Mouse (Mus musculus): ENCODE measurements around the gene Pbx3. TPM values are rescaled to one million over a fixed set of nuclear protein-coding genes. Genes with fewer than 3 reads are reported as not detected.

Pbx3 gene
- polyA plus RNA-seq, 1 experiment: 3.7 TPM

DNA sequence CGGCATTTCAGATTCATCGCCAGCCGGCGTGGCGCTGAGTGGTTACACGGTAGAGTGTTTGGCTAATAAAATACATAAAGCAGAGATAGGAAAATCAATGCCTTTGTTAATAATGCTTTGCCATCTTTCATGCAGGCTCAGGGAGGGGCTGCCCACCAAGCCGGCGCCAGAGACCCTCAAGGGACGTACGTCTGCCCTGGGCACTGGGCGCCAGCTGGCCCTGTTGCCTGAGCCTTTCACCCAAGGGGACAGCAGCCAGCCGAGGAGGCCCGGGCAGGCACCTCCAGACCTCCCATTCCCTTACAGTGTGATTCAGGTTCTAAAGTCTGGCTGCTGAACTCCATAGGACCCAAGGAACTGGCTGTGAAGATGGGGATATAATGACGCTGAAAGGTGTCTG, 225.5 kb downstream of the Pbx3 start:
- H3K27me3 ChIP-seq (ENCODE audit: control insufficient read depth): no peaks in the 10 kb centered on the region
- H3K36me3 ChIP-seq (ENCODE audit: control insufficient read depth): no peaks in the 10 kb centered on the region
- H3K4me3 ChIP-seq (replicated peaks): no peak overlapping the region
- H3K4me1 ChIP-seq (ENCODE audit: control insufficient read depth): no peaks in the 10 kb centered on the region
- no peaks in the 10 kb centered on the region for H3K9me3 ChIP-seq (ENCODE audit: control insufficient read depth, low read length)
- TF ChIP-seq GATA1 (IDR thresholded peaks at IDR 0.05; ENCODE audit: low read length): no peak
- no peak for TF ChIP-seq TAL1 (IDR thresholded peaks at IDR 0.05; ENCODE audit: low read length)

DNA sequence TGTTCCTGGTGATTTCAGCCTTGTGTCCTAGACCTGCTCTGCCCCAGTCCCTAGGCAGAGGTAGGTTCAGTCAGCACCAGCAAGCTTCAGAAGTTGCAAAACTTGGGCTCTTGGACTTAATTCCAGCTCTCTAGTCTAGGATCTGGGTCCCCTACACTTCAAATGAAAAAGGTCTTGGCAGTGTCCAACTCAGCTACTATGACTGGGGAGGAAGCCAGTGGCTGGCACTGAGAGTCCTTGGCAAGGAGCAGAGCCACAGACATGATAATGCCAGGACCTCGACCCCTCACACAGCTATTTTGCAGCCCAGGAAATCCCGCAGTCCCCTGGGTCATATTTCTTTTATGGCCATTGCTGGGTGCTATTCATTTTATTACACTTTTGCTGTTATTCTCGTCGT, 225.9 kb downstream of the Pbx3 start:
- no peak overlapping the region for H3K4me3 ChIP-seq (replicated peaks)
- H3K36me3 ChIP-seq (ENCODE audit: control insufficient read depth): no peaks in the 10 kb centered on the region
- H3K4me1 ChIP-seq (ENCODE audit: control insufficient read depth): no peaks in the 10 kb centered on the region
- no peak for TF ChIP-seq GATA1 (IDR thresholded peaks at IDR 0.05; ENCODE audit: low read length)
- H3K27me3 ChIP-seq (ENCODE audit: control insufficient read depth): no peaks in the 10 kb centered on the region
- H3K9me3 ChIP-seq (ENCODE audit: control insufficient read depth, low read length): no peaks in the 10 kb centered on the region

DNA sequence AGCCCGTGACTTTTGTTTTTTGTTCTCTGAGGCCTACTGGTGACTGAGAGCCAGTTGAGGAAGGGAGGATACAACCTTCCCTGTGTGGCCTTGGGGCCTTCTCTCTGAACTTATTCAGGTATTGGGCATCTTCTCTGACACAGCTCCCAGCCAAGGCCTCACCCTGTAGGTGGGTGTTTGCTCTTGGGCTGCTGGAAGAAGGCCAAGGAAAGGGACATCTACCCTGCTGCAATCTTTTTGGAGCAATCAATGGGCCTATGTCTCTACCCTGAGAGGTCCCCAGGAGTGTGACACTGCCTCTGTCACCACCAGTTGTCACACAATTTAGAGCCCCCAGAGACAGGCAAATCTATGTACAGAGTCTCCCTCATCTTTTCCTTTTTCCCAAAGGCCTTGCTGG, 226.5 kb downstream of the Pbx3 start:
- H3K9me3 ChIP-seq (ENCODE audit: control insufficient read depth, low read length): no peaks in the 10 kb centered on the region
- no peaks in the 10 kb centered on the region for H3K36me3 ChIP-seq (ENCODE audit: control insufficient read depth)
- H3K4me1 ChIP-seq (ENCODE audit: control insufficient read depth): no peaks in the 10 kb centered on the region
- TF ChIP-seq TAL1 (IDR thresholded peaks at IDR 0.05; ENCODE audit: low read length) (no peak), GATA1 (IDR thresholded peaks at IDR 0.05; ENCODE audit: low read length) (no peak)
- no peaks in the 10 kb centered on the region for H3K27me3 ChIP-seq (ENCODE audit: control insufficient read depth)
- no peak overlapping the region for H3K4me3 ChIP-seq (replicated peaks)

DNA sequence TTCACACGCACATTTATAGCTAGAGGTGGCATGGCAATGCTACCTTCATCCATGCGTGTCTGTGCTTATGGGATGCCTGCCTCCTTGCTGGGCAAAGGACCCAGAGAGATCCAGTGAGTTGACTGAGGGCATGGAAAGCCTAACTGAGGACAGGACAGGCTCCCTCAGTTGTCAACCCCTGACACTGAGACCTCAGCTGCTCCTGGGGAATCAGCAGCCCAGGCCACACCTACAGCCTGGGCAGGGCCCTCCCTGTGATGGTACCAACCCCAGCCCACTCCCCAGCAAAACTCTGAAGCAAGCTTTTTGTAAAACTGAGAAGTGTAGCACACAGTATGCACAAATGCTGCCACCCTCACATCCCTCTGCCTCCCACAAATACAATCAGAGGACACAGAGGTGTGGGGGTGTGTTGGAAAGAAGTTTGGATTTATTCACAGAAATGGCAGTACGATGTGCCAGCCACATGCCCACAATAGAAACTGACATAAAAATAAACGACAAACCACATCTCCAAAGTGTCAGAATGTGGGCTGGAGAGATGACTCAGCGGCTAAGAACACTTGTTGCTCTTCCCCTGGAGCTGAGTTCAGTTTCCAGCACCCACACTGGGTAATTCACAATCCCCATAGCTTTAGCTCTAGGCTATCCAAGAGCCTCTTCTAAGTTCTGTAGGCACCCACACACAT, 233.3 kb downstream of the Pbx3 start:
- H3K4me3 ChIP-seq (replicated peaks): no peak overlapping the region
- H3K27me3 ChIP-seq (ENCODE audit: control insufficient read depth): no peaks in the 10 kb centered on the region
- no peaks in the 10 kb centered on the region for H3K4me1 ChIP-seq (ENCODE audit: control insufficient read depth)
- TF ChIP-seq TAL1 (IDR thresholded peaks at IDR 0.05; ENCODE audit: low read length): no peak
- no peak for TF ChIP-seq GATA1 (IDR thresholded peaks at IDR 0.05; ENCODE audit: low read length)
- H3K9me3 ChIP-seq (ENCODE audit: control insufficient read depth, low read length): peaks cover 2% of the 10 kb centered on the region; the same call in 1 of the 2 replicates
- H3K36me3 ChIP-seq (ENCODE audit: control insufficient read depth): no peaks in the 10 kb centered on the region

GRCm38 (mm10) chr2:34135316-34135715, 237.6 kb downstream of the Pbx3 start:
- Histone ChIP-seq H3K9me3 (ENCODE audit: control insufficient read depth, low read length) (peaks cover 2% of the 10 kb centered on the region; the same call in 1 of the 2 replicates), H3K4me3 (replicated peaks) (no peak overlapping the region), H3K27me3 (ENCODE audit: control insufficient read depth) (no peaks in the 10 kb centered on the region), H3K4me1 (ENCODE audit: control insufficient read depth) (no peaks in the 10 kb centered on the region), H3K36me3 (ENCODE audit: control insufficient read depth) (no peaks in the 10 kb centered on the region)
- TF ChIP-seq GATA1 (IDR thresholded peaks at IDR 0.05; ENCODE audit: low read length) (no peak), TAL1 (IDR thresholded peaks at IDR 0.05; ENCODE audit: low read length) (no peak)

DNA sequence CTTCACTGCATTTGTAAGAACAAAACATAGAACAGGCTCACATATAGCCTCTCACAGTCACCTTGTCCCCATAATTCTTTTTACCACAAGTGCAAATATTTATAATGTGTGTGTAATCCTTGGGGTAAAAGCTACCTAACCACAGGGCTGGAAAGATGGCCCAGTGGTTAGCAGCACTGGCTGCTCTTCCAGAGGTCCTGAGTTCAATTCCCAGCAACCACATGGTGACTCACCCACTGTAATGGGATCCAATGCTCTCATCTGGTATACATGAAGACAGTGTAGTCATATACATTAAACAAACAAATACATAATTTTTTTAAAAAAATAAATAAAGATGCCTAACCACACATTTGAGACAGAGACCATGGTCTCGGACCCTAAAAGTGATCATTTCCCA, 240.2 kb downstream of the Pbx3 start:
- TF ChIP-seq TAL1 (IDR thresholded peaks at IDR 0.05; ENCODE audit: low read length) (no peak), GATA1 (IDR thresholded peaks at IDR 0.05; ENCODE audit: low read length) (no peak)
- H3K9me3 ChIP-seq (ENCODE audit: control insufficient read depth, low read length): no peaks in the 10 kb centered on the region
- no peaks in the 10 kb centered on the region for H3K36me3 ChIP-seq (ENCODE audit: control insufficient read depth)
- no peak overlapping the region for H3K4me3 ChIP-seq (replicated peaks)
- H3K27me3 ChIP-seq (ENCODE audit: control insufficient read depth): no peaks in the 10 kb centered on the region
- no peaks in the 10 kb centered on the region for H3K4me1 ChIP-seq (ENCODE audit: control insufficient read depth)

GRCm38 (mm10) chr2:34129674-34130267, 243.2 kb downstream of the Pbx3 start:
- TF ChIP-seq TAL1 (IDR thresholded peaks at IDR 0.05; ENCODE audit: low read length): no peak
- no peak for TF ChIP-seq GATA1 (IDR thresholded peaks at IDR 0.05; ENCODE audit: low read length)
- no peaks in the 10 kb centered on the region for H3K27me3 ChIP-seq (ENCODE audit: control insufficient read depth)
- no peaks in the 10 kb centered on the region for H3K4me1 ChIP-seq (ENCODE audit: control insufficient read depth)

GRCm38 (mm10) chr2:34127871-34128270, 245.1 kb downstream of the Pbx3 start:
- H3K27me3 ChIP-seq (ENCODE audit: control insufficient read depth): no peaks in the 10 kb centered on the region
- no peaks in the 10 kb centered on the region for H3K36me3 ChIP-seq (ENCODE audit: control insufficient read depth)
- no peak overlapping the region for H3K4me3 ChIP-seq (replicated peaks)
- no peak for TF ChIP-seq TAL1 (IDR thresholded peaks at IDR 0.05; ENCODE audit: low read length)
- no peak for TF ChIP-seq GATA1 (IDR thresholded peaks at IDR 0.05; ENCODE audit: low read length)
- H3K9me3 ChIP-seq (ENCODE audit: control insufficient read depth, low read length): no peaks in the 10 kb centered on the region
- no peaks in the 10 kb centered on the region for H3K4me1 ChIP-seq (ENCODE audit: control insufficient read depth)

More at GRCm38 (mm10) chr2:34129674-34130267, 243.2 kb downstream of the Pbx3 start:
- Histone ChIP-seq H3K9me3 (ENCODE audit: control insufficient read depth, low read length) (no peaks in the 10 kb centered on the region), H3K36me3 (ENCODE audit: control insufficient read depth) (no peaks in the 10 kb centered on the region), H3K4me3 (replicated peaks) (no peak overlapping the region)

DNA sequence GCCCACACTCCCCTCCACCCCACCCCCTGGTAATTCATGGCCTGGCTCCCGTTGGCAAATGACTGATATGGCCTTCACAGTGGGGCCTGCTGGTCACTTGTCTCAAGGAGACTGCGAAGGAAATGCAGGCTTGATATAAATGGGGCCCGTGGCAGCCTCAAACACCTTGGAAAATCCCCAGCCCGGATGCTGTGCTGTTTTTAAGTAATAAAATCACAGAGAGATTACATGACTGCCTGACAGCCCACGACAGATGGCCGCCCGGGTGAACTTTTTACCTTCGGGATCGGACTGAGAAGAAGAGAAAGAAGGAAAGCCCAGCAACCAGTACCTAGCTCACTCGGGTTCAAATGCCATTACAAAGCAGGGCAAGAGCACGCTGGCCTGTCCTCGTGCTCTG, 249.0 kb downstream of the Pbx3 start:
- Histone ChIP-seq H3K36me3 (ENCODE audit: control insufficient read depth) (no peaks in the 10 kb centered on the region), H3K4me3 (replicated peaks) (no peak overlapping the region), H3K9me3 (ENCODE audit: control insufficient read depth, low read length) (no peaks in the 10 kb centered on the region), H3K27me3 (ENCODE audit: control insufficient read depth) (peaks cover 2% of the 10 kb centered on the region; the same call in 1 of the 2 replicates), H3K4me1 (ENCODE audit: control insufficient read depth) (no peaks in the 10 kb centered on the region)
- TF ChIP-seq TAL1 (IDR thresholded peaks at IDR 0.05; ENCODE audit: low read length): no peak
- no peak for TF ChIP-seq GATA1 (IDR thresholded peaks at IDR 0.05; ENCODE audit: low read length)

Other genes with a start within 250 kb of the Pbx3 start
- 5.6 and 5.9 TPM in 2 replicates for gene Mapkap1, start 33.6 kb upstream of the Pbx3 start, polyA plus RNA-seq (2012)